Mouse (Mus musculus) forebrain, embryonic 15.5 days (tissue): ENCODE results near the gene Magi2. TPM values are rescaled to one million over a fixed set of nuclear protein-coding genes. Genes with fewer than 3 reads are reported as not detected.
"Not testable (repeated sequence)": the region's sequence is repeated elsewhere in the genome, so short reads cannot be mapped to it uniquely, and the experiment has no call there.

Experiments used
- ATAC-seq: fragments of 200-750 bp; cut with Nextera tagmentation; replicated peaks from 2 replicates; pipeline ENCODE4 v1.8.0; 2017; ENCODE audit warnings: mild to moderate bottlenecking, moderate TSS enrichment, moderate library complexity
- H3K27ac ChIP-seq: fragments of 300-500 bp; sonication (generic); replicated peaks from 2 replicates; pipeline ENCODE4 v1.5.1; 2015; ENCODE audit warnings: mild to moderate bottlenecking, inconsistent platforms
- H3K27me3 ChIP-seq: fragments of 300-500 bp; sonication (generic); 2 replicates; pipeline ENCODE4 v1.6.1; 2015; ENCODE audit warnings: inconsistent platforms
- H3K36me3 ChIP-seq: fragments of 300-500 bp; sonication (generic); 2 replicates; pipeline ENCODE4 v1.6.1; 2015; ENCODE audit warnings: mild to moderate bottlenecking, inconsistent platforms
- H3K4me1 ChIP-seq: fragments of 300-500 bp; sonication (generic); 2 replicates; pipeline ENCODE4 v1.6.1; 2015; ENCODE audit warnings: inconsistent platforms
- H3K4me2 ChIP-seq: fragments of 300-500 bp; sonication (generic); replicated peaks from 2 replicates; pipeline ENCODE4 v1.6.1; 2015; ENCODE audit warnings: mild to moderate bottlenecking, inconsistent platforms
- H3K4me3 ChIP-seq: fragments of 300-500 bp; sonication (generic); 2 replicates; pipeline ENCODE4 v1.5.1; 2015; ENCODE audit warnings: mild to moderate bottlenecking, inconsistent platforms
- H3K9ac ChIP-seq: fragments of 300-500 bp; sonication (generic); replicated peaks from 2 replicates; pipeline ENCODE4 v1.6.1; 2015; ENCODE audit warnings: mild to moderate bottlenecking, inconsistent platforms
- H3K9me3 ChIP-seq: fragments of 300-500 bp; sonication (generic); 2 replicates; pipeline ENCODE4 v1.6.1; 2016; ENCODE audit warnings: inconsistent platforms
- WGBS: fragments of 180-500 bp; shearing (Covaris S2); methylation state at CpG from one replicate; pipeline ENCODE4 v1.1.7; 2015; ENCODE audit warnings: mixed read lengths; 5-methylcytosine and 5-hydroxymethylcytosine counted together
- polyA plus RNA-seq: library from polyadenylated mRNA; unstranded; fragments of >200 nt; fragmentation: Nextera tagmentation; extraction: Ambion mirVana; gene quantifications from 2 replicates; pipeline ENCODE4 v1.2.1, GENCODE M21; 2015

Gene Magi2
- polyA plus RNA-seq, 1 experiment from 2014 or later: 27.2 TPM

DNA sequence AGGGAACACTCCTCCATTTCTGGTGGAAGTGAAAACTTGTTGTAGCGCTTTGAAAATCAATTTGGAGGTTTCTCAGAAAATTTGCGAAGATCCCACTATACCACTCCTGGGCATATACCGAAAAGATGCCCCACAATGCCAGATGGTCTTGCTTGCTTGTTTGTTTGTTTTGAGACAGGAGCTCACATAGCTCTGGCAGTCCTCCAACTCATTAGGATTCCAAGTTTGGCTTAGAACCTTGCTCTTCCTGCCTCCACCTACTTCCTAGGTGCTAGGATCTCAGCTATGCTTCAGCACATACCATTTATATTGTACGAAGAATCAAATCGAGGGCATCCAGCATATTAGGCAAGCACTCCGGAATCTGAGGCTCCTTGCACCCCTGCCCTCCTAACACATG is 79.8 kb downstream of the Magi2 start:
- H3K4me1 ChIP-seq: no peaks in the 10 kb centered on the region
- H3K9me3 ChIP-seq: no peaks in the 10 kb centered on the region
- no peak for ATAC-seq
- no peak overlapping the region for H3K4me2 ChIP-seq
- no peak overlapping the region for H3K27ac ChIP-seq
- no peak overlapping the region for H3K9ac ChIP-seq
- no peak overlapping the region for H3K4me3 ChIP-seq
- WGBS: 90% methylated on average over 6 of the region's 6 CpGs
- H3K27me3 ChIP-seq: no peaks in the 10 kb centered on the region
- H3K36me3 ChIP-seq: no peaks in the 10 kb centered on the region

GRCm38 (mm10) chr5:19309870-19310269 is 83.0 kb downstream of the Magi2 start:
- Histone ChIP-seq H3K4me2 (no peak overlapping the region), H3K27ac (no peak overlapping the region)
- 87% methylated on average over 1 of the region's 1 CpGs for WGBS

GRCm38 (mm10) chr5:19322532-19322931 is 95.7 kb downstream of the Magi2 start:
- H3K4me3 ChIP-seq: no peak overlapping the region
- no peaks in the 10 kb centered on the region for H3K27me3 ChIP-seq
- ATAC-seq: no peak
- 77% methylated on average over 6 of the region's 6 CpGs for WGBS
- H3K36me3 ChIP-seq: no peaks in the 10 kb centered on the region
- H3K9ac ChIP-seq: no peak overlapping the region
- no peaks in the 10 kb centered on the region for H3K9me3 ChIP-seq
- H3K4me1 ChIP-seq: no peaks in the 10 kb centered on the region
- H3K27ac ChIP-seq: no peak overlapping the region
- H3K4me2 ChIP-seq: no peak overlapping the region

More at GRCm38 (mm10) chr5:19309870-19310269, 83.0 kb downstream of the Magi2 start:
- H3K36me3 ChIP-seq: no peaks in the 10 kb centered on the region
- H3K9me3 ChIP-seq: no peaks in the 10 kb centered on the region
- no peak overlapping the region for H3K9ac ChIP-seq
- no peak for ATAC-seq
- no peaks in the 10 kb centered on the region for H3K4me1 ChIP-seq
- no peak overlapping the region for H3K4me3 ChIP-seq
- no peaks in the 10 kb centered on the region for H3K27me3 ChIP-seq

- no peak for ATAC-seq
- Histone ChIP-seq H3K4me3 (no peak overlapping the region), H3K27ac (no peak overlapping the region), H3K9ac (no peak overlapping the region), H3K9me3 (no peaks in the 10 kb centered on the region), H3K4me1 (no peaks in the 10 kb centered on the region), H3K4me2 (no peak overlapping the region), H3K27me3 (no peaks in the 10 kb centered on the region), H3K36me3 (no peaks in the 10 kb centered on the region)
- 58% methylated on average over 2 of the region's 2 CpGs for WGBS
Measured at GRCm38 (mm10) chr5:19337561-19337960, 110.7 kb downstream of the Magi2 start.

DNA sequence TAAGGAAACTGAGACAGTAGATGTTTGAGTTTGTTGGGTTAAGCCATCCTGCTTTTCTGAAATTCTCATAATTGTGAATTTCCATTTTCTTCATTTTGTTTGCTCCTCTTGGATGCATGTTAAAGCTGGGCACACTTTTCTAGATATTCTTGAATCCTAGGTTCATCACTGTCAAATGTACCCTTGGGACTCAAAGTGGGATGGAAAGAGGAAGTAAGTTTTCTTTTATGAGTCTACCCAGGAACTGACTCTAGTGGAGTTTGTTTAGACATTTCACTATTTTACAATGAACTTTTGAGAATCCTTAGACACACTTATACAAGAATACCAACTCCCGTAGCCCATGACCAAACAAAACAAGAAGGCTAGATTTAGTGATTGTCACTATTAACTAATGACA is 141.3 kb downstream of the Magi2 start:
- ATAC-seq: no peak
- no peaks in the 10 kb centered on the region for H3K36me3 ChIP-seq
- H3K9me3 ChIP-seq: no peaks in the 10 kb centered on the region
- no peak overlapping the region for H3K4me3 ChIP-seq
- no peak overlapping the region for H3K27ac ChIP-seq
- 95% methylated on average over 1 of the region's 1 CpGs for WGBS
- no peaks in the 10 kb centered on the region for H3K27me3 ChIP-seq
- no peaks in the 10 kb centered on the region for H3K4me1 ChIP-seq
- H3K9ac ChIP-seq: no peak overlapping the region
- H3K4me2 ChIP-seq: no peak overlapping the region

DNA sequence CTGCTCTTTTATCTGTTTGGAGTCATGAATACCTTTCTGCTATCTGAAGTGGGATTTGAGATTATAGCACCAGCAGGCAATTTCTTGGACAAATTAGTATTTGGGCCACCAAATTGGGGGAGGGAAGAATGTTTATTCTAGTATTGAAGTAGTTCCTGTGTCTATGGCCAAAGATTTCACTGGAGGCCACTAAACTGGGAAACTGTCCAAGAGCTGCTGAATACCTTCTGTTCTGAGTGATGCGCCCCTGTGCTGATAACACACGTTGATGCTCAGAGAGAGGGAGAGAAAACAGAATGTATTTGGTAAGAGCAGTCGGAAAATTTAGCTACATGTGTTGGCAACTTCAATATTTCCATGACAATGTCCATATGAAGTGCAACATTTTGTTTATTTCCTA is 169.0 kb downstream of the Magi2 start:
- no peaks in the 10 kb centered on the region for H3K27me3 ChIP-seq
- no peak overlapping the region for H3K4me2 ChIP-seq
- WGBS: 42% methylated on average over 3 of the region's 3 CpGs
- H3K4me1 ChIP-seq: no peaks in the 10 kb centered on the region
- H3K9me3 ChIP-seq: no peaks in the 10 kb centered on the region
- no peak for ATAC-seq
- no peak overlapping the region for H3K27ac ChIP-seq
- no peak overlapping the region for H3K4me3 ChIP-seq
- H3K9ac ChIP-seq: no peak overlapping the region
- H3K36me3 ChIP-seq: no peaks in the 10 kb centered on the region

GRCm38 (mm10) chr5:19400299-19400698 is 173.5 kb downstream of the Magi2 start:
- H3K9ac ChIP-seq: no peak overlapping the region
- H3K36me3 ChIP-seq: no peaks in the 10 kb centered on the region
- H3K4me2 ChIP-seq: no peak overlapping the region
- 95% methylated on average over 4 of the region's 4 CpGs for WGBS
- no peak overlapping the region for H3K4me3 ChIP-seq
- H3K27ac ChIP-seq: no peak overlapping the region
- no peaks in the 10 kb centered on the region for H3K27me3 ChIP-seq
- 0 out of 2 replicates have a peak, but pooled peaks have one; percentile 53 for ATAC-seq
- H3K9me3 ChIP-seq: no peaks in the 10 kb centered on the region
- H3K4me1 ChIP-seq: no peaks in the 10 kb centered on the region

DNA sequence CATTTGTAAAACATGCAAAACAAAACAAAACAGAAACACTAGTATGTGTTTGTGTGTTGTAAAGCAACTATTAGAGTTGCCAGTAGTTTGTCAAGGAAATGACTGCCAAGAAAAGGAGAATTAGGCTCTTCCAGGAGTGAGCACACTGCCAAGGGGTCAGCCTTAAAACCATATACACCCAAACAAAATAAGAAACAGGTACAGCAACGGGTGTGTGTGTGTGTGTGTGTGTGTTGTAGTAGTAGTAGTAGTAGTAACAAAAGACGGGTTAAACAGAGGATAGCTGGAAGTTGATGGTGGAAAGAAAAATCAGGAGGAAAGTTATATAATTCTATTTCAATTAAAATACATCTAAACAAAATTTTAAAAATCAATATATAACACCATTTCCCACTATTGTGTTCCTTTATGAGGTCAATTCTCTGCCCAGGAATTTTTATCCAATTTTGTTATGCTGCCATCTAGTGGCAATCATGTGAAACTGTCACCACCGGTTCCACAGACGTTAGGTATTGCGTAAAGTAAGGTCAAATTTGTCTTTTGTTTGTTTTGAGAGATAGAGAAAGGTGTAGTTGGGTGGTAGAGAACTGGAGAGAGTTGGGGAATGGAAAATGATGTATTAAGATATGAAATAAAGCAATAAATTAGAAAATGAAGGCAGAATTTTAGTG is 174.0 kb downstream of the Magi2 start:
- Histone ChIP-seq H3K27ac (no peak overlapping the region), H3K4me3 (no peak overlapping the region), H3K9ac (no peak overlapping the region), H3K9me3 (no peaks in the 10 kb centered on the region), H3K36me3 (no peaks in the 10 kb centered on the region), H3K27me3 (no peaks in the 10 kb centered on the region), H3K4me1 (no peaks in the 10 kb centered on the region), H3K4me2 (no peak overlapping the region)
- ATAC-seq: peak; percentile 61; the same call in 1 of the 2 replicates
- 53% methylated on average over 5 of the region's 5 CpGs for WGBS

DNA sequence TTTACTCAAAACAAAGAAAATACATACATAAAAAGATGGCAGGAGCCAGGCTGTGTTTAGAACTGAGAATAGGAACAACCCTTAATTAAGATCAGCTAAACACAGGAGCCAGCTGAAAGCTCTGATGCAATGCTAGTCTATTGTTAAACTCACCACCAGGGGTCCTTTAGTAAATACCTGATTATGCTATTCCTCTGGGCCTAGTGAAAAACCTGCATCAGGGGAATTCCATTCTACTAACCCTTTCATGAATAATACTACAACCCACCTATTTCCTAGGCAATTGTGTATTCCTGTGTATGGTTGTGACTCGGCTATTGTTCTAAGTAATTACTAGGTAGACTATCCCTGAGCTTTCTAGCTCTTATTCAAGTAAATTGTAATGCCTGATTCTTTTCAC is 177.4 kb downstream of the Magi2 start:
- not testable (repeated sequence) for H3K9ac ChIP-seq, H3K27ac ChIP-seq, H3K27me3 ChIP-seq, H3K4me1 ChIP-seq, H3K36me3 ChIP-seq, H3K9me3 ChIP-seq, ATAC-seq, H3K4me3 ChIP-seq, H3K4me2 ChIP-seq
- 68% methylated on average over 1 of the region's 1 CpGs for WGBS

- Histone ChIP-seq H3K4me2 (no peak overlapping the region), H3K27ac (peak overlapping the region; percentile 8; the same call in 1 of the 2 replicates), H3K4me1 (no peaks in the 10 kb centered on the region), H3K9ac (no peak overlapping the region), H3K36me3 (no peaks in the 10 kb centered on the region), H3K4me3 (no peak overlapping the region), H3K9me3 (no peaks in the 10 kb centered on the region), H3K27me3 (no peaks in the 10 kb centered on the region)
- ATAC-seq: no peak
- WGBS: 43% methylated on average over 4 of the region's 4 CpGs
Measured at GRCm38 (mm10) chr5:19414556-19414955, 187.7 kb downstream of the Magi2 start.

DNA sequence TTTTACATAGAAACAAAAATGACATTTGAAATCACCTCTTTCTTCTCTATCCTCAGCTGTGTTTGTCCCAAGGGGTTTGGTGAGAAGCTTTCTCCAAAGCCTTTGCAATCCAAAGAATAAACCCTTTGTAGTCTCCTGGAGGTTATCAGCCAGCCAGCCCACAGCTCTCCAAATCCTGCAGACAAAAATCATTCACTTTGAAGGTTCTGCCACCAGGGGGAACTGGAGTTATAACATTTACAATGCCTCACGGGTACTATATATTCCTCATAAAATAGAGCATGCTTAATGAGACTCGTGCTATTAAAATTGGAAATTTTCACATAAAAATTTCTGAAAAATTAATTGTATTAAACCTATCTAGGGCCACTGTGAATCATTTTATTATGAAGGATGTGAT is 202.5 kb downstream of the Magi2 start:
- Histone ChIP-seq H3K4me2 (no peak overlapping the region), H3K4me1 (no peaks in the 10 kb centered on the region), H3K4me3 (no peak overlapping the region), H3K36me3 (no peaks in the 10 kb centered on the region), H3K27me3 (no peaks in the 10 kb centered on the region), H3K9ac (no peak overlapping the region), H3K27ac (no peak overlapping the region), H3K9me3 (no peaks in the 10 kb centered on the region)
- ATAC-seq: peak; percentile 85
- 22% methylated on average over 2 of the region's 2 CpGs for WGBS

DNA sequence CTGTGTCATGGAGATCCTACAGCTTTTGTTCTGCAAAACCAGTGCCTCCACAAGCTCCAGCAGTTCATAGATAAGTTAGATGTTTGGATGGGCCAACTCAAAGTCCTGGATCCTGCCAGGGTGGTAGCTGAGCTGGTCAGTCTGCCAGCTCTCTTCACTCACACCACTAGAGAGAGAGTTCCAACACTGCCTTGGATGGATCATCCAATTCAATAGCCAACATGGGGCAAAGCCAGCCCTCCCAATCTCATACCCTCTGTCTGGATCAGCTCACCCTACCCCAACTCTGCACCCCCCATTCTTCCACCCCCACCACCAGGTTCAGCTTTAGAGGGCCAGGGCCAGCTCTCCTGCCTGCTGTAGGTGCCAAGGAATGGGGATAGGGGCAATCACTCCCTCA is 235.7 kb downstream of the Magi2 start:
- Histone ChIP-seq H3K9ac (no peak overlapping the region), H3K4me3 (no peak overlapping the region), H3K4me1 (no peaks in the 10 kb centered on the region), H3K4me2 (no peak overlapping the region), H3K27me3 (no peaks in the 10 kb centered on the region), H3K36me3 (no peaks in the 10 kb centered on the region), H3K9me3 (no peaks in the 10 kb centered on the region), H3K27ac (no peak overlapping the region)
- no peak for ATAC-seq

- no peaks in the 10 kb centered on the region for H3K4me1 ChIP-seq
- H3K27ac ChIP-seq: no peak overlapping the region
- ATAC-seq: no peak
- no peaks in the 10 kb centered on the region for H3K27me3 ChIP-seq
- WGBS: 53% methylated on average over 2 of the region's 2 CpGs
- H3K9ac ChIP-seq: no peak overlapping the region
- no peak overlapping the region for H3K4me2 ChIP-seq
- no peaks in the 10 kb centered on the region for H3K36me3 ChIP-seq
- no peaks in the 10 kb centered on the region for H3K9me3 ChIP-seq
- H3K4me3 ChIP-seq: no peak overlapping the region
Measured at GRCm38 (mm10) chr5:19465383-19465782, 238.5 kb downstream of the Magi2 start.
